Mouse (Mus musculus) forebrain, postnatal 0 days (tissue): ENCODE data around the gene Cntrl. TPM values are rescaled to one million over a fixed set of nuclear protein-coding genes. Genes with fewer than 3 reads are reported as not detected.

Experiments used
- ATAC-seq: fragments of 200-750 bp; cut with Nextera tagmentation; 2 replicates; pipeline ENCODE4 v1.8.0; 2017; ENCODE audit warnings: mild to moderate bottlenecking, moderate library complexity
- DNase-seq: peaks from one replicate; pipeline ENCODE4 v3.0.0-alpha.2; 2015
- H3K27ac ChIP-seq: fragments of 300-500 bp; sonication (generic); 2 replicates; pipeline ENCODE4 v1.5.1; 2014; ENCODE audit warnings: low read depth, mild to moderate bottlenecking, antibody characterized with exemption, low read length, moderate library complexity, mixed read lengths
- H3K27me3 ChIP-seq: fragments of 300-500 bp; sonication (generic); 2 replicates; pipeline ENCODE4 v1.6.1; 2014; ENCODE audit warnings: mild to moderate bottlenecking, low read length, mixed read lengths; ENCODE audit not compliant: insufficient read depth
- H3K36me3 ChIP-seq: fragments of 300-500 bp; sonication (generic); 2 replicates; pipeline ENCODE4 v1.6.1; 2014; ENCODE audit warnings: mild to moderate bottlenecking, moderate library complexity; ENCODE audit not compliant: insufficient read depth
- H3K4me1 ChIP-seq: fragments of 300-500 bp; sonication (generic); 2 replicates; pipeline ENCODE4 v1.6.1; 2014; ENCODE audit warnings: antibody characterized with exemption; ENCODE audit not compliant: insufficient read depth
- H3K4me2 ChIP-seq: fragments of 300-500 bp; sonication (generic); 2 replicates; pipeline ENCODE4 v1.6.1; 2014; ENCODE audit warnings: low read depth, mild to moderate bottlenecking, moderate library complexity
- H3K4me3 ChIP-seq: fragments of 300-500 bp; sonication (generic); 2 replicates; pipeline ENCODE4 v1.5.1; 2014; ENCODE audit warnings: low read depth, low read length, mixed read lengths
- H3K9ac ChIP-seq: fragments of 300-500 bp; sonication (generic); 2 replicates; pipeline ENCODE4 v1.6.1; 2014; ENCODE audit warnings: mild to moderate bottlenecking
- H3K9me3 ChIP-seq: fragments of 300-500 bp; sonication (generic); 2 replicates; pipeline ENCODE4 v1.6.1; 2016; ENCODE audit warnings: low read length
- CTCF ChIP-seq: sonication (generic); IDR thresholded peaks from 2 replicates; pipeline ENCODE4 v1.5.1; 2016; ENCODE audit warnings: antibody characterized with exemption, control low read depth, low read depth
- WGBS: fragments of 180-500 bp; shearing (Covaris S2); extraction: QIAGEN DNeasy Blood & Tissue Kit; methylation state at CpG from one replicate; pipeline ENCODE4 v1.1.7; 2014; 5-methylcytosine and 5-hydroxymethylcytosine counted together
- polyA plus RNA-seq: library from polyadenylated mRNA; unstranded; fragments of >200 nt; fragmentation: Nextera tagmentation; extraction: Ambion mirVana; gene quantifications from 2 replicates; pipeline ENCODE4 v1.2.1, GENCODE M21; 2015
- total RNA-seq: library from RNA; depleted of rRNA; stranded (reverse); fragments of >200 nt; gene quantifications from 2 replicates; pipeline ENCODE4 v1.2.3, GENCODE M21; 2014

The Cntrl gene
- total and polyA plus RNA-seq, 2 experiments from 2014 or later = 7.0 to 17.4 TPM

DNA sequence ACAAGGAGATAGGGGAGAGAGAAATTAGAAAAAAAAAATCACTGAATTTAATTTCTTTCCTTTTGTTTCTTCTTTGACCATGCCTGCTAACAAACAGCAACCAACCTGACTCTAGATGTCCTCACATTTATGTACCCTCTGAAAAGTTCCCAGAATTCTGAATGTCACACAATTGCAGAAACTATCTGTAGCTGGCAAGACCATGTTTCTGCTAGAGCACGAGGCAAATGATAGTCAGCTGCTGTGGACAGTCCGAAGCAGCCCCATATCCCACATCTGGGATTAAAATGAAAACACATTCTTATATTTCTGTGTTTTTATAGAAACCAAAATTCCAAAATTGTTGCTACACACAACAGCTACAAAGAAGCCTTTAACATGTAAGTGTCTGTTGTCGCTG is 7.8 kb upstream of the Cntrl start, which contains the start of gene AI182371:
Gene AI182371, minus strand, starts transcription at position 101 of the 400 bp plus-strand sequence.
- 95% methylated on average over 3 of the region's 3 CpGs for WGBS
- no peak within 1 kb of the TSS for H3K4me3 ChIP-seq
- no peak within 1 kb of the TSS for H3K27ac ChIP-seq
- H3K9me3 ChIP-seq = no peaks in the 10 kb centered on the region
- H3K4me2 ChIP-seq = no peak within 1 kb of the TSS
- no peak within 1 kb of the TSS for H3K9ac ChIP-seq
- no peak for DNase-seq
- TF ChIP-seq CTCF = no peak
- no peak for ATAC-seq
- H3K27me3 ChIP-seq = no peaks in the 10 kb centered on the region
- H3K36me3 ChIP-seq = no peaks in the 10 kb centered on the region
- no peaks in the 10 kb centered on the region for H3K4me1 ChIP-seq

DNA sequence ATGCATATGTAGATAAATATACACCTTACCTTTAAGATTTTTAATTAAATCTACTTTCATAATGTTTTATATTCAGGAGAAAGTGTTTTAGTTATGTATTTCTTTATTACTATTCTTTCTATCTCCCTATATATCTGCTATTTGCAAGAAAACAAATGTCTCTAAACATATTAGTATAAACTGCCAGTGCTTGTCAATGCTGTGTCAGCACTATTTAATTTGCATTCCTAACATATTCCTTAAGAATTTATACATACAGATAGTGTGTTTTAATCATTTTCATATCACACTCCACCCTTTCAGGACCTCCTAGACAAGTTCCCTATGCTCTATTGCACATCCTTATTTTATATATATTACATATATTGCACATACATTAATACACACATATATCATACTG is 6.5 kb upstream of the Cntrl start:
- no peak for TF ChIP-seq CTCF
- H3K9me3 ChIP-seq = no peaks in the 10 kb centered on the region
- H3K27ac ChIP-seq = no peak overlapping the region
- no peak overlapping the region for H3K4me2 ChIP-seq
- no peak overlapping the region for H3K9ac ChIP-seq
- H3K4me3 ChIP-seq = no peak overlapping the region
- ATAC-seq (no peak), DNase-seq (no peak)
- H3K36me3 ChIP-seq = no peaks in the 10 kb centered on the region
- no peaks in the 10 kb centered on the region for H3K27me3 ChIP-seq
- H3K4me1 ChIP-seq = no peaks in the 10 kb centered on the region

- no peak for TF ChIP-seq CTCF
- ATAC-seq = no peak
- Histone ChIP-seq H3K9ac (no peak overlapping the region), H3K4me3 (no peak overlapping the region), H3K4me1 (no peaks in the 10 kb centered on the region), H3K9me3 (no peaks in the 10 kb centered on the region), H3K27me3 (no peaks in the 10 kb centered on the region), H3K36me3 (no peaks in the 10 kb centered on the region), H3K4me2 (no peak overlapping the region), H3K27ac (no peak overlapping the region)
- 78% methylated on average over 5 of the region's 5 CpGs for WGBS
- DNase-seq = no peak
These were observed 5.7 kb upstream of the Cntrl start for GRCm38 (mm10) chr2:35103558-35103957.

- ATAC-seq (no peak), DNase-seq (no peak)
- Histone ChIP-seq H3K9ac (no peak overlapping the region), H3K4me2 (no peak overlapping the region), H3K4me3 (no peak overlapping the region), H3K36me3 (no peaks in the 10 kb centered on the region), H3K4me1 (no peaks in the 10 kb centered on the region), H3K27ac (no peak overlapping the region), H3K27me3 (no peaks in the 10 kb centered on the region), H3K9me3 (no peaks in the 10 kb centered on the region)
- TF ChIP-seq CTCF = no peak
- 65% methylated on average over 3 of the region's 3 CpGs for WGBS
These were observed 4.4 kb upstream of the Cntrl start for GRCm38 (mm10) chr2:35104843-35105242.

- 51% methylated on average over 5 of the region's 5 CpGs for WGBS
These were observed 1.2 kb upstream of the Cntrl start for GRCm38 (mm10) chr2:35107984-35108635.

GRCm38 (mm10) chr2:35108712-35109111 is 580 bp upstream of the Cntrl start:
- Histone ChIP-seq H3K9me3 (no peaks in the 10 kb centered on the region), H3K9ac (peak overlapping the region; percentile 77), H3K4me3 (peak overlapping the region; percentile 83), H3K27ac (peak overlapping the region; percentile 87), H3K36me3 (no peaks in the 10 kb centered on the region), H3K4me1 (0 out of 2 replicates have a peak, but pooled peaks cover 3% of the 10 kb centered on the region), H3K4me2 (peak overlapping the region; percentile 63), H3K27me3 (no peaks in the 10 kb centered on the region)
- DNase-seq = peak; percentile 76
- TF ChIP-seq CTCF = peak; percentile 80
- peak; percentile 73 for ATAC-seq
- 25% methylated on average over 3 of the region's 3 CpGs for WGBS

More at GRCm38 (mm10) chr2:35107984-35108635, 1.2 kb upstream of the Cntrl start:
- H3K36me3 ChIP-seq = no peaks in the 10 kb centered on the region
- no peak overlapping the region for H3K27ac ChIP-seq
- peak; percentile 74 for TF ChIP-seq CTCF
- 0 out of 2 replicates have a peak, but pooled peaks cover 3% of the 10 kb centered on the region for H3K4me1 ChIP-seq
- DNase-seq = peak; percentile 69
- ATAC-seq = no peak
- no peaks in the 10 kb centered on the region for H3K27me3 ChIP-seq
- no peak overlapping the region for H3K4me3 ChIP-seq
- H3K9me3 ChIP-seq = no peaks in the 10 kb centered on the region
- no peak overlapping the region for H3K4me2 ChIP-seq
- H3K9ac ChIP-seq = no peak overlapping the region

DNA sequence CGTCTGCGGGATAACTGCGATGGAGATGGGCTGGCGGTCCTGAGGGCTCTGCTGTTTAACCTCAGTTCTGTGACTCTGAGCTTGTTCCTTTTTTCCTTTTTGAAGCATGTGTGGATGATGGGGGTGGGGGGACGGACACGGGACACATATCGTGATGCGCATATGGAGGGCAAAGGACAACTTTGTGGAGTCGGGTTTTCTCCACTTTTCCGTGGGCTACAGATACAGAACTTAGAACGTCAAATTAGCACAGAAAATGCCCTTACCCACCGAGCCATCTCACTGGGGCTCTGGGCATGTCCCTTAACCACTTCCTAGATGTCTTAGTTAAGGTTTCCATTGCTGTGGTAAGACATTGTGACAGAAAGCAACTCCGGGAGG is 622 bp downstream of the Cntrl start:
- WGBS = under 1% methylated on average over 13 of the region's 13 CpGs
- Histone ChIP-seq H3K9me3 (no peaks in the 10 kb centered on the region), H3K4me3 (peak overlapping the region; percentile 83), H3K27me3 (no peaks in the 10 kb centered on the region), H3K4me2 (peak overlapping the region; percentile 63), H3K27ac (peak overlapping the region; percentile 87), H3K36me3 (no peaks in the 10 kb centered on the region), H3K4me1 (0 out of 2 replicates have a peak, but pooled peaks cover 3% of the 10 kb centered on the region), H3K9ac (peak overlapping the region; percentile 77)
- no peak for DNase-seq
- no peak for TF ChIP-seq CTCF
- ATAC-seq = no peak
